Mouse (Mus musculus) hindbrain, embryonic 15.5 days (tissue): Measurements from ENCODE around the gene Fbxl16. TPM values are rescaled to one million over a fixed set of nuclear protein-coding genes. Genes with fewer than 3 reads are reported as not detected.

Source experiments
- ATAC-seq: fragments of 200-750 bp; cut with Nextera tagmentation; 2 replicates; pipeline ENCODE4 v1.8.0; 2017; ENCODE audit warnings: low read depth, moderate number of reproducible peaks, moderate TSS enrichment; ENCODE audit not compliant: low FRiP score
- H3K27ac ChIP-seq: fragments of 300-500 bp; sonication (generic); replicated peaks from 2 replicates; pipeline ENCODE4 v1.5.1; 2015; ENCODE audit warnings: mild to moderate bottlenecking, inconsistent platforms
- H3K27me3 ChIP-seq: fragments of 300-500 bp; sonication (generic); 2 replicates; pipeline ENCODE4 v1.6.1; 2015; ENCODE audit warnings: control low read depth, inconsistent platforms
- H3K36me3 ChIP-seq: fragments of 300-500 bp; sonication (generic); 2 replicates; pipeline ENCODE4 v1.6.1; 2015; ENCODE audit warnings: control low read depth, inconsistent platforms
- H3K4me1 ChIP-seq: fragments of 300-500 bp; sonication (generic); replicated peaks from 2 replicates; pipeline ENCODE4 v1.6.1; 2015; ENCODE audit warnings: control low read depth, inconsistent platforms
- H3K4me2 ChIP-seq: fragments of 300-500 bp; sonication (generic); 2 replicates; pipeline ENCODE4 v1.6.1; 2015; ENCODE audit warnings: moderate library complexity, mild to moderate bottlenecking, inconsistent platforms
- H3K4me3 ChIP-seq: fragments of 300-500 bp; sonication (generic); 2 replicates; pipeline ENCODE4 v1.5.1; 2015; ENCODE audit warnings: mild to moderate bottlenecking, inconsistent platforms
- H3K9ac ChIP-seq: fragments of 300-500 bp; sonication (generic); 2 replicates; pipeline ENCODE4 v1.6.1; 2015; ENCODE audit warnings: inconsistent platforms
- H3K9me3 ChIP-seq: fragments of 300-500 bp; sonication (generic); 2 replicates; pipeline ENCODE4 v1.6.1; 2016; ENCODE audit warnings: control low read depth, inconsistent platforms
- WGBS: fragments of 180-500 bp; shearing (Covaris S2); methylation state at CpG from one replicate; pipeline ENCODE4 v1.1.7; 2015; 5-methylcytosine and 5-hydroxymethylcytosine counted together
- polyA plus RNA-seq: library from polyadenylated mRNA; unstranded; fragments of >200 nt; fragmentation: Nextera tagmentation; extraction: Ambion mirVana; gene quantifications from 2 replicates; pipeline ENCODE4 v1.2.1, GENCODE M21; 2015

Fbxl16 gene
- polyA plus RNA-seq, 1 experiment from 2014 or later, result 45.0 TPM

- no peak overlapping the region for H3K27ac ChIP-seq
- H3K27me3 ChIP-seq, result no peaks in the 10 kb centered on the region
- H3K9ac ChIP-seq, result no peak overlapping the region
- H3K4me2 ChIP-seq, result peak overlapping the region; percentile 92
- WGBS, result 87% methylated on average over 4 of the region's 4 CpGs
- peaks cover 84% of the 10 kb centered on the region for H3K4me1 ChIP-seq
- peaks cover 28% of the 10 kb centered on the region for H3K36me3 ChIP-seq
- peak overlapping the region; percentile 69 for H3K4me3 ChIP-seq
- no peak for ATAC-seq
- no peaks in the 10 kb centered on the region for H3K9me3 ChIP-seq
Observed at GRCm38 (mm10) chr17:25830200-25830753, 21.4 kb downstream of the Fbxl16 start.

- peaks cover 84% of the 10 kb centered on the region for H3K4me1 ChIP-seq
- WGBS, result 88% methylated on average over 14 of the region's 14 CpGs
- H3K9ac ChIP-seq, result 0 out of 2 replicates have a peak overlapping the region, but pooled peaks have one; percentile 70
- H3K36me3 ChIP-seq, result peaks cover 28% of the 10 kb centered on the region
- no peaks in the 10 kb centered on the region for H3K27me3 ChIP-seq
- H3K4me2 ChIP-seq, result peak overlapping the region; percentile 92
- peak overlapping the region; percentile 57; the same call in 1 of the 2 replicates for H3K4me3 ChIP-seq
- H3K9me3 ChIP-seq, result no peaks in the 10 kb centered on the region
- ATAC-seq, result no peak
- no peak overlapping the region for H3K27ac ChIP-seq
Observed at GRCm38 (mm10) chr17:25830806-25831431, 22.0 kb downstream of the Fbxl16 start.

GRCm38 (mm10) chr17:25831451-25832281 is 22.8 kb downstream of the Fbxl16 start:
- ATAC-seq, result no peak
- Histone ChIP-seq H3K4me3 (peak overlapping the region; percentile 57), H3K27ac (peak overlapping the region; percentile 98), H3K36me3 (peaks cover 26% of the 10 kb centered on the region), H3K4me2 (peak overlapping the region; percentile 92), H3K9me3 (no peaks in the 10 kb centered on the region), H3K4me1 (peaks cover 85% of the 10 kb centered on the region), H3K27me3 (no peaks in the 10 kb centered on the region), H3K9ac (peak overlapping the region; percentile 70)
- WGBS, result 63% methylated on average over 21 of the region's 21 CpGs

GRCm38 (mm10) chr17:25832436-25833290 is 23.8 kb downstream of the Fbxl16 start:
- ATAC-seq, result peak; percentile 92
- WGBS, result under 1% methylated on average over 72 of the region's 77 CpGs
- Histone ChIP-seq H3K27ac (peak overlapping the region; percentile 98), H3K27me3 (no peaks in the 10 kb centered on the region), H3K4me3 (peak overlapping the region; percentile 57), H3K9ac (peak overlapping the region; percentile 70), H3K9me3 (no peaks in the 10 kb centered on the region), H3K4me1 (peaks cover 85% of the 10 kb centered on the region), H3K4me2 (peak overlapping the region; percentile 92), H3K36me3 (peaks cover 16% of the 10 kb centered on the region)

GRCm38 (mm10) chr17:25833291-25833663 is 24.4 kb downstream of the Fbxl16 start, which contains the start of gene Stub1:
Gene Stub1, minus strand, starts transcription at chr17:25833404.
- peak within 1 kb of the TSS; percentile 92 for H3K4me2 ChIP-seq
- peaks cover 85% of the 10 kb centered on the region for H3K4me1 ChIP-seq
- no peaks in the 10 kb centered on the region for H3K27me3 ChIP-seq
- peaks cover 16% of the 10 kb centered on the region for H3K36me3 ChIP-seq
- H3K4me3 ChIP-seq, result peak within 1 kb of the TSS; percentile 57
- no peaks in the 10 kb centered on the region for H3K9me3 ChIP-seq
- H3K27ac ChIP-seq, result peak within 1 kb of the TSS; percentile 98
- no peak; the same call in none of the 2 replicates for ATAC-seq
- WGBS, result under 1% methylated on average over 24 of the region's 24 CpGs
- peak within 1 kb of the TSS; percentile 70 for H3K9ac ChIP-seq

GRCm38 (mm10) chr17:25833961-25834594 is 25.2 kb downstream of the Fbxl16 start:
- Histone ChIP-seq H3K9ac (peak overlapping the region; percentile 70), H3K27ac (peak overlapping the region; percentile 98), H3K4me1 (peaks cover 82% of the 10 kb centered on the region), H3K27me3 (no peaks in the 10 kb centered on the region), H3K4me2 (peak overlapping the region; percentile 92), H3K4me3 (peak overlapping the region; percentile 57), H3K36me3 (peaks cover 19% of the 10 kb centered on the region), H3K9me3 (no peaks in the 10 kb centered on the region)
- 50% methylated on average over 6 of the region's 6 CpGs for WGBS
- no peak for ATAC-seq

- 92% methylated on average over 11 of the region's 12 CpGs for WGBS
- no peaks in the 10 kb centered on the region for H3K27me3 ChIP-seq
- no peaks in the 10 kb centered on the region for H3K9me3 ChIP-seq
- H3K27ac ChIP-seq, result peak overlapping the region; percentile 98
- peak overlapping the region; percentile 70 for H3K9ac ChIP-seq
- H3K36me3 ChIP-seq, result peaks cover 25% of the 10 kb centered on the region
- H3K4me1 ChIP-seq, result peaks cover 76% of the 10 kb centered on the region
- peak overlapping the region; percentile 57 for H3K4me3 ChIP-seq
- no peak for ATAC-seq
- H3K4me2 ChIP-seq, result peak overlapping the region; percentile 92
Observed at GRCm38 (mm10) chr17:25834595-25835222, 25.8 kb downstream of the Fbxl16 start.

- no peak for ATAC-seq
- Histone ChIP-seq H3K4me2 (peak overlapping the region; percentile 92), H3K27ac (no peak overlapping the region), H3K9ac (0 out of 2 replicates have a peak overlapping the region, but pooled peaks have one; percentile 70), H3K9me3 (no peaks in the 10 kb centered on the region), H3K4me1 (peaks cover 70% of the 10 kb centered on the region), H3K27me3 (no peaks in the 10 kb centered on the region), H3K36me3 (peaks cover 27% of the 10 kb centered on the region), H3K4me3 (no peak overlapping the region; the same call in 1 of the 2 replicates)
- 97% methylated on average over 7 of the region's 7 CpGs for WGBS
Observed at GRCm38 (mm10) chr17:25835301-25835700, 26.4 kb downstream of the Fbxl16 start.

GRCm38 (mm10) chr17:25835816-25836215 is 26.9 kb downstream of the Fbxl16 start:
- Histone ChIP-seq H3K9ac (peak overlapping the region; percentile 75; the same call in 1 of the 2 replicates), H3K27me3 (no peaks in the 10 kb centered on the region), H3K4me2 (peak overlapping the region; percentile 83), H3K36me3 (peaks cover 27% of the 10 kb centered on the region), H3K27ac (no peak overlapping the region), H3K4me3 (peak overlapping the region; percentile 57), H3K9me3 (no peaks in the 10 kb centered on the region), H3K4me1 (peaks cover 65% of the 10 kb centered on the region)
- ATAC-seq, result no peak
- WGBS, result 94% methylated on average over 16 of the region's 16 CpGs

GRCm38 (mm10) chr17:25836397-25837075 is 27.7 kb downstream of the Fbxl16 start:
- Histone ChIP-seq H3K4me3 (peak overlapping the region; percentile 57), H3K9ac (peak overlapping the region; percentile 75), H3K27me3 (no peaks in the 10 kb centered on the region), H3K27ac (peak overlapping the region; percentile 88), H3K36me3 (peaks cover 27% of the 10 kb centered on the region), H3K9me3 (no peaks in the 10 kb centered on the region), H3K4me2 (peak overlapping the region; percentile 83), H3K4me1 (peaks cover 57% of the 10 kb centered on the region)
- ATAC-seq, result no peak
- 19% methylated on average over 23 of the region's 23 CpGs for WGBS
